Mouse (Mus musculus): ENCODE measurements at regions not wholly inside any gene's neighbourhood (a gene's known extent, or its start where the extent isn't known, plus 50 kb on each side); places are given as distances from the start of the nearest gene placed in this dataset.
A peak's percentile ranks its signal among the peaks of the same experiment; 100 is the strongest.

DNA sequence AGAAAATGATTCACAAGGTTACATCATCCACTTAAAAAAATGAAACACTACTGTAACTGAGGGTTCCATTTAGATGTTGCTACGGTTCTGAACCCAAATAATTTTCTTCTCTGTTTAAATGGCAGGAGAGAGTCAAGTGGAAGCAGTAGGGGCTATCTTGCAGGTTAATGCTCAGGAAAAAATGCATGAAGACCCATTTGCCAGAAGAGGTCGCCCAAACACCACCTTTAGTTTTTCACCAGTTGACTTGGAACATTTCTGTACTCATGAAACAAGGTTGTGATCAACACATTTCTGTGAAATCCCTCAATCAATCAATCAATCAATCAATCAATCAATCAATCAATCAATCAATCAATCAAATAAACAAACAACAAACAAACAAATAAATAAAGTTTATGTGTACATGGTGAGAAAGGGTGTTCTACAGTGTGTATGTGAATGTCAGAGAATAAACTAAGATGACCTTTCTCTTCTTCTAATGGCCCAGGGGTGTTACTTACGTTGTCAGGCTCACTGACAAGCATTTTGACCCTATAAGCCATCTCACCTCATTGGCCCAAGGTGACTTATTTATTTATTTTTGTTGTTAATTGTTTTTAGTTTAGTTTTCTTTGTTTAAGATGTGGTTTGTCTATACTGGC lies 68.5 kb upstream of the Megf9 start:
- TF ChIP-seq CTCF (IDR thresholded peaks at IDR 0.05; ENCODE audit: control insufficient read depth, insufficient read depth, insufficient read length) (peak; percentile 16), MYOG (IDR thresholded peaks at IDR 0.05; ENCODE audit: control insufficient read depth, extremely low read depth, insufficient read length) (no peak), MAX (IDR thresholded peaks at IDR 0.05) (no peak), USF1 (IDR thresholded peaks at IDR 0.05; ENCODE audit: low read depth) (no peak), MYOD1 (IDR thresholded peaks at IDR 0.05; ENCODE audit: control insufficient read depth, insufficient read length, low read depth) (no peak)
